Mouse (Mus musculus) layer of hippocampus, adult 9-10 months (tissue): ENCODE measurements around the gene Cbarp.

Experiments used
- DNase-seq: peaks from one replicate; pipeline ENCODE4 v3.0.0; 2022; ENCODE audit warnings: low spot score

Cbarp gene

GRCm38 (mm10) chr10:80140666-80141035, at the start of gene Cbarp:
TSS of gene Cbarp (minus strand) at chr10:80140835.
- DNase-seq, result no peak

DNA sequence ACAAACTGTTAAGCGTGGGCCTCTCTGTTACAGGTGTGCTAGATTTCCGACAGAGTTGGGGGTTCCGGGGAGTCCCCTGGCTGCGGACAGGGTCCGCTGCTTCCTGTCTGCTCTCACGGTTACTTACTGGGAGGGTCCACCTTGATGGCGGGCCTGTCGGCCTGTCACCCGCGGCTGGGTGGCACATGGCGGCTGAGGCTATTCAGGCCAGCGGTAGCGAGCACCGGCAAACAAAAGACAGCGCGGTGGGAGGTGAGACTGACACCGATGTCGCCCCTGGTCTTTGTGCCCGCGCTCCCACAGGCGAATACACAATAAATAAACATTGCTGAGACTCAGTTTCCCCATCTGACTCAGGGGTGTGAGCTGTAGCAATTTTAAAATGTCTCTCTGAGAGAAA, 49.4 kb upstream of the Cbarp start:
- DNase-seq, result no peak

- DNase-seq, result no peak
These were observed 47.9 kb upstream of the Cbarp start for GRCm38 (mm10) chr10:80188453-80189024.

DNA sequence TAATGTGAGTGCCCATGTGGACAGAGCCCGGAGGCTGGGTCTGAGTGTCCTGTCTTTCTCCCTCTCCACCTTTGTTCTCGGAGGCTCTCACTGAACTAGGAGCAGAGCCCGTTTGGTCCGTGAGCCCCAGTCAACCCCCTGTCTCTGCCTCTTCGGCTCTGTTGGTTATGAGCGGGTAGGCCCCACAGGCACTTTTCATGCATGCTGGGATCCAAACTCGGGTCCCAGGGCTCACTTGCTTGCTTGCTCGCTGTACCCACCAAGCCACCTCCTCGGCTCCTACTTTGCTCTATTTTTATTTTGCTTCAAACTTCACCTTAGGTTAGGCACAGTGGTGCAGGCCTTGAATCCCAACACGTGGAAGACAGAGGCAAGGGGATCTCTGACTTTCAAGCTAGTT, 47.1 kb upstream of the Cbarp start:
- no peak for DNase-seq

DNA sequence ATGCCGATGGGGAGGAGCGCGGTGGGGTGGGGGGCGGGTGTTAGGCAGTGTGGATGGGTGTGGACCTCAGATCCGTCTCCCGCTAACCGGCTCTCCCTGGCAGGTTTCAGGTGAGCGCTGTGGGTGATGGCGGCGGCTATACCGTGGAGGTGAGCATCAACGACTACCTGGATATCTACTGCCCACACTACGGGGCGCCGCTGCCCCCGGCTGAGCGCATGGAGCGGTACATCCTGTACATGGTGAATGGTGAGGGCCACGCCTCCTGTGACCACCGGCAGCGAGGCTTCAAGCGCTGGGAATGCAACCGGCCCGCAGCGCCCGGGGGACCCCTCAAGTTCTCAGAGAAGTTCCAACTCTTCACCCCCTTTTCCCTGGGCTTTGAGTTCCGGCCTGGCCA, 46.0 kb upstream of the Cbarp start:
- no peak for DNase-seq

GRCm38 (mm10) chr10:80182547-80182946, 41.9 kb upstream of the Cbarp start:
- DNase-seq, result no peak

- no peak for DNase-seq
These were observed 40.2 kb upstream of the Cbarp start for GRCm38 (mm10) chr10:80180823-80181222.

GRCm38 (mm10) chr10:80180288-80180687, 39.7 kb upstream of the Cbarp start:
- no peak for DNase-seq

DNA sequence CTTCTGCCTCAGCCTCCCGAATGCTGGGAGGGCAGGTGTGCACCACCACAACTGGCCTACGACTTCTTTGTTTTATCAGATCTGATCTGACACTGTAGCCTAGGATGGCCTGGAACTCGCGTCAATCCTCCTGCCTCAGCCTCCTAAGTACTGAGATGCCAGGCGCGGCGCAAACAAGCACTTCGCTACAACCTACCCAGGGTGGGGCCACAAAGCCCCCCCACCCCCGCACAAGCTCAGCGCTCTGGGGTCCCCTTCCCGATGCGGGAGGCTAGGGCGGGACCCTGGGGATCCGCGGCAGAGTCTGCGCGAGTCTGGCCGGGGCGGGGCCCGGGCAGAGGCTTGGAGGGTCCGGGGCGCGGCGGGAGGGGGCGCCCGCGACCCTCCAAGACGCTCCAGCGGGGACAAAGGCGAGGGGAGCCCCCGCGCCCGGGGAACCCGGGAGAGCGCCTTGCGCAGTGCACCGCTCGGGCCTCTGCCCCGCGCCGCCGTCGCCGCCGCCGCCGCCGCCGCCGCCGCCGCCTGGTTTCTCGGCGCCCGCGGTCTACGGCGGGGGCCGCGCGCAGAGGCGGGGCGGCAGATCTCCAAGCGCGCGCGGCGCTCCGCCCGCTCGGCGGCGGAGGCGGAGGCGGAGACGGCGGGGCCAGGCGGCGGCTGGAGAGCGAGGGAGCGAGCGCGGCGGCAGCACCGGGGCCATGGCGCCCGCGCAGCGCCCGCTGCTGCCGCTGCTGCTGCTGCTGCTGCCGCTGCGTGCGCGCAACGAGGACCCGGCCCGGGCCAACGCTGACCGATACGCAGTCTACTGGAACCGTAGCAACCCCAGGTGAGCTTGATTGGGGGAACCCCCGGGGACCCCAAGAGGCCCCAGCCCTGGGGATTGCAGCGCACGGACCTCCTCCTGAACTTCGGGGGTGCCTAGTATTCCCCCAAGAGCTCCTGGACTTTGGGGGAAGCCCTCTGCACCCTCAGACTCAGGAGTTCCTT, 38.7 kb upstream of the Cbarp start, which contains the start of gene Efna2:
TSS of gene Efna2 (plus strand) at position 415 of the 984 bp plus-strand sequence.
- DNase-seq, result no peak

GRCm38 (mm10) chr10:80177441-80178279, 37.0 kb upstream of the Cbarp start:
- no peak for DNase-seq

DNA sequence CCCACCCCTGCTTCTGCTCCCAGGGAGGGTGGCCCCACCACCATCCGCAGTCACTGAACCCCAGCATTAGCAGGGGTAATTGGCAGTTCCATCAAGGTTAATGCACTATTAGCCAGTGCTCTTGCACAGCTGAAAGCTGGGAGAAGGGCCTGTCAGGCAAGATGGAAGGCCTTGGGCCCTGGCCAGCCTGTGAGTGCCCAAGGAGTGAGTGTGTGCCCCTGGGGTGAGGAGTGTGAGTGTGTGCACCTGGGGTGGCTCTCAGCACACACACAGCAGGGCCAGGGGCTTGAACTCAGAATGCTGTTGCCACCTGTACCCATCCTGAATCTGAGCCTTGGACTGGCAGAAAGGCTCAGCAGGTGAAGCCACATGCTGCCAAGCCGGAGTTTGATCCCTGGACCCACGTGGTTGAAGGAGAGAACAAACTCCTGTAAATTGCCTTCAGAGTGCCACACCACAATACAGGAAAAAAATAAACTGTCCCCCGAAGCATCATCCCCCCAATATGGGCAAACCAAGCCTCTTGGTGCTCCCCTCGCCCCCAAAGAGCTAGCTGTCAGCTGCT, 35.7 kb upstream of the Cbarp start:
- DNase-seq, result no peak

GRCm38 (mm10) chr10:80175536-80176269, 35.1 kb upstream of the Cbarp start:
- DNase-seq, result no peak

DNA sequence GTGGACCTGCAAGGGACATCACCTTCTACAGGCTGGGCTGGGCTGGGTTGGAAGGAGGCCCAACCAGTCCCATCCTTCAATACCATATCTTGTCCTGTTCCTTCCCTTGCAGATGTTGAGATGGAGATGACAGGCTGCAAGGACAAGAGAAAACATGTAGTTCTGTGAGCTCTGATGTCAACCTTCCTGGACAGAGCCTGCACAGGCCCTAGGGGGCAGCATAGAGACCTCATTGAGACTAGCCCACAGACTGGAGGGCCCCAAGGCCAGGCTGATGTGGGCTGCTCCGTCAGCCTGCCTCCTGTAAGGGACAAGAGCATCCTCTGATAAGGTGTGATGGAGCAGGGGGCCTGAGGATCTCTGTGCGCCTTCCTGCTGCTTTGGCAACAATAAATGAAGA, 34.1 kb upstream of the Cbarp start:
- DNase-seq, result no peak

DNA sequence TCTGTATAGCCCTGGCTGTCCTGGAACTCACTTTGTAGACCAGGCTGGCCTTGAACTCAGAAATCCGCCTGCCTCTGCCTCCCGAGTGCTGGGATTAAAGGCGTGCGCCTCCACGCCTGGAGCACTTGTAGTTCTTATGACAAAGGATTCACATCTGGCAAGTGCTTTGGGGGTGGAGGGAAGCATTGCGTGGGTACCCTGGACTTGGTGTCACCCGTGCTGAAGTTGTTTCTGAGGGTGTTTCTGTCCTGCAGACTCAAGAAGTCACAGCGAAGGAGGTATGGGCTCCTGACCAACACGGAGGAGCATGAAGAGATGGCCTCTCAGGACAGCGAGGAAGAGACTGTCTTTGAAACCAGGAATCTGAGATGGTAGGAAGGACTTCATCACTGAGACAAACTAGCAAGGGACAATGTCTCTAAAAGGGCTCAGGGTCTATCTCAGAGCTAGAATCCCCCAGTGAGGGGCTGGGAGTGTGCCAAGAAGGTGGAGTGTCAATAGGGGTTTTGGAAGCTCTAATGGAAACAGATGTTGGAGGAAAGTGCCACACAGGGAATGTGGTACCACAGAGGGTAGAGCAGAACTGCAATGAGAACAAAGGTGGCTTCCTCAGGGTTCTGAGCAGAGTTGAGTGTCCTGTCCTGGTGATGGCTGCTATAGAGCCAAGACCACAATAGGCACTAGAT, 33.5 kb upstream of the Cbarp start:
- no peak for DNase-seq

- DNase-seq, result no peak
These were observed 32.7 kb upstream of the Cbarp start for GRCm38 (mm10) chr10:80173358-80173757.

- peak; percentile 94 for DNase-seq
These were observed 32.1 kb upstream of the Cbarp start, which contains the start of gene 1600002K03Rik for GRCm38 (mm10) chr10:80172527-80173292. TSS of gene 1600002K03Rik (plus strand) at chr10:80172944.

- DNase-seq, result no peak
These were observed 31.3 kb upstream of the Cbarp start for GRCm38 (mm10) chr10:80171760-80172526.

- DNase-seq, result no peak
These were observed 30.6 kb upstream of the Cbarp start for GRCm38 (mm10) chr10:80171252-80171651.

DNA sequence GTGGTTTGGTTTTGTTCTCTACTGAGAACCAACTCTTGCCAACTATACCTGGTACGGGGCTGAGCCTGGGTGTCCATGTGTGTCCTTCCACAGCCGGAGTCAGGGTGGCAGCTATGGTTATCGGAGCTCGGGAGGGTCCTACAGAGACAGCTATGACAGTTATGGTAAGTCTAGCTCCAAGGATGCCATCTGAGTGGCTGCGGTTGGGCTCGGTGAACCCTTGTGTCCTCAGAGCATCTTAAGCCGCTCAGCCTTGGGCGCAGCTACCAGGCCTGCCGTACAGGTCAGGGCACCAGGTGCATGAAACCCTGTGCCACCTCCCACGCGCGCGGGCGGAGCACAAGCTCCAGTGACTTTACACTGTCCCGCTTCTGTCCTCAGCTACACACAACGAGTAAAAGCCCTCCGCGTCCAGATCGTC, 30.0 kb upstream of the Cbarp start:
- DNase-seq, result no peak
